Mouse (Mus musculus): Measurements from ENCODE around the gene 2900026A02Rik.

DNA sequence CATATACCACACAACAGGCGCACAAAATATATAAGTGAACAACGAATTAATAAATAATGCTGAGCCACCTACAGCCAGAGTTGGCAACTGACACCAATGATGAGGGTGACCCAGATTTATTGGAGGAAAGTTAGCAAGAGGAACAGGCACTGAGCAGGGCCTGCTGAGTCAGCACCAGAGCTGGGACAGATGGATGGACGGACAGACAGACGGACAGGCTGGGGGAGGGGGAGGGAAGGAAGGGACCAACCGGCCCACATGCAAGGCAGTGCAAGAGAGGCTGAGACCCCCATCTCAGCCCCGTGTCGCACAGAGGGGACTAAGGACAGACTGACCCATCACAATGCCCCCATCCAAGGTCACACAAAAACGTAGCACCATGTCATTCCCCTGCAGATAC is 7.0 kb downstream of the 2900026A02Rik start:
- TF ChIP-seq USF2 (IDR thresholded peaks at IDR 0.05; ENCODE audit: borderline replicate concordance in 1 of 2, insufficient read depth in 1 of 2, low read depth in 1 of 2, low read length in 2 of 2) (no peak), POLR2A (IDR thresholded peaks at IDR 0.05; ENCODE audit: control insufficient read depth in 1 of 2, insufficient read depth in 1 of 2, low read depth in 1 of 2, low read length in 2 of 2, poor library complexity in 1 of 2) (no peak), JUND (IDR thresholded peaks at IDR 0.05; ENCODE audit: low read depth, low read length) (no peak), CTCF (IDR thresholded peaks at IDR 0.05 in 2 of 3, conservative IDR thresholded peaks at IDR 0.05 in 1 of 3; ENCODE audit: control insufficient read depth in 1 of 3, insufficient read depth in 1 of 3, low read depth in 2 of 3, low read length in 3 of 3, poor library complexity in 1 of 3, severe bottlenecking in 1 of 3) (no peak), GABPA (IDR thresholded peaks at IDR 0.05; ENCODE audit: low read depth, low read length) (no peak), UBTF (IDR thresholded peaks at IDR 0.05; ENCODE audit: borderline replicate concordance, insufficient read depth, low read depth, low read length) (no peak), KAT2A (conservative IDR thresholded peaks at IDR 0.05; ENCODE audit: low read depth, low read length) (no peak), NELFE (IDR thresholded peaks at IDR 0.05; ENCODE audit: low read depth, low read length) (no peak), E2F4 (IDR thresholded peaks at IDR 0.05; ENCODE audit: borderline replicate concordance, low read depth, low read length) (no peak)
